ENCODE assay signal across 12 mouse cellular contexts in the genomic region with DNA sequence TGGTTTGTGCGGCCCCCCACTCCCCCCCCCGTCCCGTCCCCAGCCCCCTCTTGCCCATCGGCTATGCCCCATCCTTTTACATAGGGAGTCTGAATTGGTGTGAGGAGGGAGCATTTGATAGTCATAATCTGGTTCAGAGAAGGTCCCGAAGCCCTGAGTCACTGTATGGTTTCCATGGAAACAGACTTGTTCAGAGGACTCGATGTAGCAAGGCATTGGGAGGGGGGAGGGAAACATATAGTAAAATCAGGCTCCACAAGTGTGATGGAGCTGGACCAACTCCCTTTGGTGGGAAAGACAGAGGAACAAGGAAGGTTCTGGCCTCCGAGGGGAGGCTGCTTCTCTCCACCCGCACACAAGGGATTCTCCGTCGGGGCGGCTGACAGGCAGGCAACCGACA. TPM values are rescaled to one million over a fixed set of nuclear protein-coding genes. Genes with fewer than 3 reads are reported as not detected.
DNase-seq lines count a peak whose midpoint lies in the region; ATAC-seq and TF ChIP-seq lines count a peak whose summit lies in the region.
"Had no signal": no experiment of that assay in that cellular context is flagged by ENCODE, and none has a peak within 500 bp of the region (broad histone marks: within the 10 kb centered on the region; RNA-seq: fewer than 3 reads in every experiment).

No protein-coding gene starts in this region.

- DNase-seq in layer of hippocampus, adult 2 months (ENCODE audit: low spot score in 2 of 2), result no peak
- no peak for DNase-seq in layer of hippocampus, postnatal 14 days (ENCODE audit: low spot score in 2 of 2)
- DNase-seq in embryo, embryonic 11 days, result peak; percentile 61
- DNase-seq in gastrocnemius, postnatal 25 days, result no peak
- no peak for DNase-seq in liver
- no peak for DNase-seq in frontal cortex, adult 2 months (ENCODE audit: extremely low spot score in 1 of 2, low spot score in 1 of 2)
- DNase-seq: heart, postnatal 14 days; kidney, postnatal 4 days had no signal

- H3K4me2 ChIP-seq in hindbrain, embryonic 12.5 days (replicated peaks), result peak overlapping the region; percentile 98
- H3K4me2 ChIP-seq in neural tube, embryonic 13.5 days, result peak overlapping the region; percentile 93

- no peak overlapping the region for H3K9ac ChIP-seq in hindbrain, embryonic 12.5 days
- 0 out of 2 replicates have a peak overlapping the region, but pooled peaks have one; percentile 84 for H3K9ac ChIP-seq in neural tube, embryonic 13.5 days

- 25% methylated on average over 12 of the region's 12 CpGs for whole genome bisulfite sequencing in hindbrain, embryonic 12.5 days
- WGBS in neural tube, embryonic 13.5 days, result 17% methylated on average over 12 of the region's 12 CpGs

- peaks cover 40% of the 10 kb centered on the region for H3K4me1 ChIP-seq in hindbrain, embryonic 12.5 days
- peaks cover 49% of the 10 kb centered on the region for H3K4me1 ChIP-seq in neural tube, embryonic 13.5 days (replicated peaks)

- peak overlapping the region; percentile 75 for H3K4me3 ChIP-seq in layer of hippocampus, adult 2 months
- no peak overlapping the region for H3K4me3 ChIP-seq in hindbrain, embryonic 12.5 days
- H3K4me3 ChIP-seq in neural tube, embryonic 13.5 days, result 0 out of 2 replicates have a peak overlapping the region, but pooled peaks have one; percentile 76

- peak overlapping the region; percentile 99 for H3K27ac ChIP-seq in layer of hippocampus, adult 2 months
- H3K27ac ChIP-seq in hindbrain, embryonic 12.5 days, result no peak overlapping the region
- H3K27ac ChIP-seq in neural tube, embryonic 13.5 days (replicated peaks), result no peak overlapping the region
- H3K27ac ChIP-seq: macrophage had no signal

- H3K36me3 ChIP-seq in hindbrain, embryonic 12.5 days, result no peaks in the 10 kb centered on the region
- H3K36me3 ChIP-seq in neural tube, embryonic 13.5 days, result no peaks in the 10 kb centered on the region

- no peak for TF ChIP-seq CTCF in layer of hippocampus, adult 2 months (conservative IDR thresholded peaks at IDR 0.05)

- H3K27me3 ChIP-seq in hindbrain, embryonic 12.5 days, result peaks cover 40% of the 10 kb centered on the region
- peaks cover 27% of the 10 kb centered on the region for H3K27me3 ChIP-seq in neural tube, embryonic 13.5 days

- H3K9me3 ChIP-seq in hindbrain, embryonic 12.5 days (replicated peaks), result no peaks in the 10 kb centered on the region
- H3K9me3 ChIP-seq in neural tube, embryonic 13.5 days, result no peaks in the 10 kb centered on the region

- no peak for ATAC-seq in hindbrain, embryonic 12.5 days (ENCODE audit: low FRiP score)
- ATAC-seq in neural tube, embryonic 13.5 days (ENCODE audit: low read depth), result no peak
- ATAC-seq: activated CD4-positive, CD25-positive, alpha-beta regulatory T cell, adult 4 months had no signal

RNA-seq across cellular contexts. Expression of a gene that starts 2.6 kb away (rescaled TPM):
- 100 to 1,000 TPM; 295 to 314 TPM for total RNA-seq in layer of hippocampus, adult 2 months (2021)
- total RNA-seq in layer of hippocampus, postnatal 14 days (2021), result 100 to 1,000 TPM; 201 to 212 TPM
- 11.1 and 12.2 TPM in 2 replicates for polyA plus RNA-seq in hindbrain, embryonic 12.5 days (2016; fragmentation: Nextera tagmentation; extraction: Ambion mirVana)
- 9.2 and 10.4 TPM in 2 replicates for polyA plus RNA-seq in neural tube, embryonic 13.5 days (2015; fragmentation: Nextera tagmentation; extraction: Ambion mirVana)
- 1 to 10 TPM; 1.4 to 3.8 TPM for total RNA-seq in gastrocnemius, postnatal 25 days (2021)
- polyA plus RNA-seq in frontal cortex, adult 2 months (2012; rRNA removed), result 229 and 239 TPM in 2 replicates
- polyA plus RNA-seq: macrophage had no signal

Comparison
In these comparisons a context has a peak if more than half of its experiments do, and no peak if none do; other contexts are left out.
1. RNA of a gene that starts 2.6 kb away (total RNA-seq): 295 to 314 TPM in layer of hippocampus, adult 2 months and 201 to 212 TPM in layer of hippocampus, postnatal 14 days; 1.4 to 3.8 TPM in gastrocnemius, postnatal 25 days; every median in the first group is over 10 times any median in the second.